In genomic region chr2:106828573-106829310, GRCm38 (mm10) we compare ENCODE assay signal across 11 mouse cellular contexts.
A peak's percentile ranks its signal among the peaks of the same experiment; 100 is the strongest.
DNase-seq lines count a peak whose midpoint lies in the region; ATAC-seq and TF ChIP-seq lines count a peak whose summit lies in the region.
"Had no signal": no experiment of that assay in that cellular context is flagged by ENCODE, and none has a peak within 500 bp of the region (broad histone marks: within the 10 kb centered on the region; RNA-seq: fewer than 3 reads in every experiment).

No protein-coding gene starts in this region.

- 0 out of 2 replicates have a peak overlapping the region, but pooled peaks have one; percentile 32 for H3K27ac ChIP-seq in layer of hippocampus, adult 2 months
- H3K27ac ChIP-seq in forebrain, embryonic 14.5 days (ENCODE audit: low read depth, low read length): peak overlapping the region; percentile 59; the same call in 1 of the 2 replicates
- H3K27ac ChIP-seq in midbrain, embryonic 16.5 days (ENCODE audit: low read length): no peak overlapping the region
- H3K27ac ChIP-seq: limb, embryonic 12.5 days had no signal

- H3K27me3 ChIP-seq in forebrain, embryonic 14.5 days (replicated peaks; ENCODE audit: control insufficient read depth, insufficient read depth, low read length): no peaks in the 10 kb centered on the region
- H3K27me3 ChIP-seq in midbrain, embryonic 16.5 days (ENCODE audit: control insufficient read depth, insufficient read depth, low read depth, low read length): no peaks in the 10 kb centered on the region
- H3K27me3 ChIP-seq: limb, embryonic 12.5 days had no signal

- H3K9me3 ChIP-seq in forebrain, embryonic 14.5 days (replicated peaks; ENCODE audit: control insufficient read depth, low read length): no peaks in the 10 kb centered on the region
- H3K9me3 ChIP-seq in midbrain, embryonic 16.5 days (replicated peaks; ENCODE audit: control insufficient read depth, low read length, poor library complexity, severe bottlenecking): no peaks in the 10 kb centered on the region
- H3K9me3 ChIP-seq: limb, embryonic 12.5 days had no signal

- no peak overlapping the region for H3K9ac ChIP-seq in forebrain, embryonic 14.5 days (ENCODE audit: low read length)
- peak overlapping the region; percentile 32; the same call in 1 of the 2 replicates for H3K9ac ChIP-seq in midbrain, embryonic 16.5 days (ENCODE audit: low read depth, low read length)
- H3K9ac ChIP-seq: limb, embryonic 12.5 days had no signal

- no peaks in the 10 kb centered on the region for H3K36me3 ChIP-seq in forebrain, embryonic 14.5 days (ENCODE audit: control insufficient read depth, insufficient read depth, low read length)
- no peaks in the 10 kb centered on the region for H3K36me3 ChIP-seq in midbrain, embryonic 16.5 days (ENCODE audit: control insufficient read depth, insufficient read depth, low read length)
- H3K36me3 ChIP-seq: limb, embryonic 12.5 days had no signal

- WGBS in forebrain, embryonic 14.5 days: 31% methylated on average over 12 of the region's 12 CpGs
- WGBS in midbrain, embryonic 16.5 days: 49% methylated on average over 12 of the region's 12 CpGs

- peak; percentile 28 for DNase-seq in cerebellum, adult 9-10 months
- DNase-seq in cerebellum, postnatal 4 days (ENCODE audit: low spot score in 2 of 2): no peak
- DNase-seq in layer of hippocampus, adult 2 months (ENCODE audit: low spot score in 2 of 2): no peak
- DNase-seq in layer of hippocampus, postnatal 25 days (ENCODE audit: extremely low spot score in 1 of 2, low spot score in 1 of 2): no peak
- DNase-seq in forebrain, embryonic 14.5 days (ENCODE audit: low spot score): peak; percentile 60
- no peak for DNase-seq in c-Kit-positive CD71-positive TER-119-positive erythroid progenitor cells, embryonic 14.5 days (ENCODE audit: low spot score)
- DNase-seq in kidney, postnatal 14 days: no peak
- DNase-seq: adrenal gland, adult 2 months; gastrocnemius, postnatal 25 days had no signal

- peak; percentile 72 for ATAC-seq in forebrain, embryonic 14.5 days
- ATAC-seq in midbrain, embryonic 16.5 days: no peak

- no peak overlapping the region for H3K4me3 ChIP-seq in layer of hippocampus, adult 2 months
- H3K4me3 ChIP-seq in forebrain, embryonic 14.5 days (ENCODE audit: low read depth, low read length): no peak overlapping the region
- H3K4me3 ChIP-seq in midbrain, embryonic 16.5 days (ENCODE audit: low read depth, low read length): no peak overlapping the region
- H3K4me3 ChIP-seq: limb, embryonic 12.5 days had no signal

- H3K4me2 ChIP-seq in forebrain, embryonic 14.5 days (ENCODE audit: low read length): no peak overlapping the region
- H3K4me2 ChIP-seq in midbrain, embryonic 16.5 days (ENCODE audit: low read length): no peak overlapping the region
- H3K4me2 ChIP-seq: limb, embryonic 12.5 days had no signal

- TF ChIP-seq CTCF in layer of hippocampus, adult 2 months (conservative IDR thresholded peaks at IDR 0.05): no peak

- H3K4me1 ChIP-seq in forebrain, embryonic 14.5 days (ENCODE audit: control insufficient read depth, insufficient read depth, low read length): peaks cover 14% of the 10 kb centered on the region
- peaks cover 21% of the 10 kb centered on the region for H3K4me1 ChIP-seq in midbrain, embryonic 16.5 days (ENCODE audit: control insufficient read depth, insufficient read depth, low read length)

Comparison
In these comparisons a context has a peak if more than half of its experiments do, and no peak if none do; other contexts are left out.
1. DNase-seq: peak in cerebellum, adult 9-10 months (single experiment) and forebrain, embryonic 14.5 days (single experiment); none in cerebellum, postnatal 4 days (0 of 2), layer of hippocampus, adult 2 months (0 of 2), layer of hippocampus, postnatal 25 days (0 of 2), c-Kit-positive CD71-positive TER-119-positive erythroid progenitor cells, embryonic 14.5 days (single experiment) and kidney, postnatal 14 days (single experiment).